Mouse (Mus musculus) embryonic facial prominence, embryonic 11.5 days (tissue): ENCODE measurements around the gene Fkbp1a. TPM values are rescaled to one million over a fixed set of nuclear protein-coding genes. Genes with fewer than 3 reads are reported as not detected.

Experiments
- ATAC-seq: fragments of 200-750 bp; cut with Nextera tagmentation; replicated peaks from 2 replicates; pipeline ENCODE4 v1.8.0; 2017; ENCODE audit warnings: low read depth; ENCODE audit not compliant: insufficient number of reproducible peaks, low FRiP score, low TSS enrichment
- DNase-seq: peaks from one replicate; pipeline ENCODE4 v3.0.0-alpha.2; 2015; ENCODE audit warnings: low spot score
- H3K27ac ChIP-seq: fragments of 300-500 bp; sonication (generic); replicated peaks from 2 replicates; pipeline ENCODE4 v1.5.1; 2014; ENCODE audit warnings: mild to moderate bottlenecking, low read depth, low read length, control low read depth
- H3K27me3 ChIP-seq: fragments of 300-500 bp; sonication (generic); 2 replicates; pipeline ENCODE4 v1.6.1; 2014; ENCODE audit warnings: mild to moderate bottlenecking, low read length, moderate library complexity, mixed read lengths; ENCODE audit not compliant: control insufficient read depth, insufficient read depth
- H3K36me3 ChIP-seq: fragments of 300-500 bp; sonication (generic); replicated peaks from 2 replicates; pipeline ENCODE4 v1.6.1; 2014; ENCODE audit warnings: low read depth, mild to moderate bottlenecking, low read length, moderate library complexity, mixed read lengths; ENCODE audit not compliant: control insufficient read depth, insufficient read depth
- H3K4me1 ChIP-seq: fragments of 300-500 bp; sonication (generic); 2 replicates; pipeline ENCODE4 v1.6.1; 2014; ENCODE audit warnings: low read length, mixed read lengths; ENCODE audit not compliant: control insufficient read depth, insufficient read depth
- H3K4me2 ChIP-seq: fragments of 300-500 bp; sonication (generic); 2 replicates; pipeline ENCODE4 v1.6.1; 2014; ENCODE audit warnings: low read depth, mild to moderate bottlenecking, control low read depth, low read length, moderate library complexity
- H3K4me3 ChIP-seq: fragments of 300-500 bp; sonication (generic); 2 replicates; pipeline ENCODE4 v1.5.1; 2014; ENCODE audit warnings: low read depth, low read length, control low read depth
- H3K9ac ChIP-seq: fragments of 300-500 bp; sonication (generic); replicated peaks from 2 replicates; pipeline ENCODE4 v1.6.1; 2014; ENCODE audit warnings: mild to moderate bottlenecking, control low read depth, low read length
- H3K9me3 ChIP-seq: fragments of 300-500 bp; sonication (generic); replicated peaks from 2 replicates; pipeline ENCODE4 v1.6.1; 2016; ENCODE audit warnings: mild to moderate bottlenecking, low read length, inconsistent platforms, mixed read lengths; ENCODE audit not compliant: control insufficient read depth
- WGBS: fragments of 180-500 bp; shearing (Covaris S2); extraction: QIAGEN DNeasy Blood & Tissue Kit; methylation state at CpG from one replicate; pipeline ENCODE4 v1.1.7; 2014; 5-methylcytosine and 5-hydroxymethylcytosine counted together
- polyA plus RNA-seq: library from polyadenylated mRNA; unstranded; fragments of >200 nt; fragmentation: Nextera tagmentation; extraction: Ambion mirVana; gene quantifications from 2 replicates; pipeline ENCODE4 v1.2.1, GENCODE M21; 2014

Gene Fkbp1a
- polyA plus RNA-seq, 1 experiment from 2014 or later = 583 TPM

GRCm38 (mm10) chr2:151536618-151536974 lies 5.7 kb upstream of the Fkbp1a start:
- DNase-seq (no peak), ATAC-seq (no peak)
- no peak overlapping the region for H3K9ac ChIP-seq
- H3K27ac ChIP-seq = no peak overlapping the region
- no peaks in the 10 kb centered on the region for H3K9me3 ChIP-seq
- H3K4me3 ChIP-seq = no peak overlapping the region
- no peak overlapping the region for H3K4me2 ChIP-seq
- H3K4me1 ChIP-seq = no peaks in the 10 kb centered on the region
- no peaks in the 10 kb centered on the region for H3K27me3 ChIP-seq
- 79% methylated on average over 5 of the region's 5 CpGs for WGBS
- H3K36me3 ChIP-seq = no peaks in the 10 kb centered on the region

GRCm38 (mm10) chr2:151538646-151539045 lies 3.6 kb upstream of the Fkbp1a start:
- no peak for DNase-seq
- H3K9me3 ChIP-seq = no peaks in the 10 kb centered on the region
- H3K9ac ChIP-seq = no peak overlapping the region
- H3K27me3 ChIP-seq = no peaks in the 10 kb centered on the region
- no peak overlapping the region for H3K4me2 ChIP-seq
- no peaks in the 10 kb centered on the region for H3K36me3 ChIP-seq
- no peaks in the 10 kb centered on the region for H3K4me1 ChIP-seq
- WGBS = 64% methylated on average over 4 of the region's 4 CpGs
- H3K27ac ChIP-seq = no peak overlapping the region
- no peak for ATAC-seq
- H3K4me3 ChIP-seq = no peak overlapping the region

GRCm38 (mm10) chr2:151543063-151543895 lies 996 bp downstream of the Fkbp1a start:
- no peaks in the 10 kb centered on the region for H3K27me3 ChIP-seq
- no peaks in the 10 kb centered on the region for H3K4me1 ChIP-seq
- ATAC-seq = peak; percentile 40; the same call in 1 of the 2 replicates
- peak overlapping the region; percentile 95 for H3K4me3 ChIP-seq
- peak overlapping the region; percentile 76 for H3K4me2 ChIP-seq
- WGBS = under 1% methylated on average over 21 of the region's 21 CpGs
- H3K9me3 ChIP-seq = no peaks in the 10 kb centered on the region
- H3K9ac ChIP-seq = peak overlapping the region; percentile 95
- DNase-seq = peak; percentile 77
- H3K27ac ChIP-seq = peak overlapping the region; percentile 85
- no peaks in the 10 kb centered on the region for H3K36me3 ChIP-seq

GRCm38 (mm10) chr2:151544673-151545072 lies 2.4 kb downstream of the Fkbp1a start:
- Histone ChIP-seq H3K27me3 (no peaks in the 10 kb centered on the region), H3K27ac (no peak overlapping the region), H3K36me3 (no peaks in the 10 kb centered on the region), H3K4me1 (no peaks in the 10 kb centered on the region), H3K4me2 (no peak overlapping the region; the same call in 1 of the 2 replicates), H3K9me3 (no peaks in the 10 kb centered on the region), H3K9ac (no peak overlapping the region), H3K4me3 (no peak overlapping the region)
- no peak for DNase-seq
- 67% methylated on average over 6 of the region's 6 CpGs for WGBS
- no peak for ATAC-seq

- Histone ChIP-seq H3K4me2 (no peak overlapping the region), H3K36me3 (no peaks in the 10 kb centered on the region), H3K9me3 (no peaks in the 10 kb centered on the region), H3K27ac (no peak overlapping the region), H3K9ac (no peak overlapping the region), H3K4me3 (no peak overlapping the region), H3K4me1 (no peaks in the 10 kb centered on the region), H3K27me3 (no peaks in the 10 kb centered on the region)
- no peak for ATAC-seq
- whole genome bisulfite sequencing = 84% methylated on average over 4 of the region's 4 CpGs
- DNase-seq = no peak
Measured at GRCm38 (mm10) chr2:151546571-151546970, 4.3 kb downstream of the Fkbp1a start.

- Histone ChIP-seq H3K4me2 (no peak overlapping the region), H3K9ac (no peak overlapping the region), H3K4me1 (no peaks in the 10 kb centered on the region), H3K27me3 (no peaks in the 10 kb centered on the region), H3K36me3 (no peaks in the 10 kb centered on the region), H3K9me3 (no peaks in the 10 kb centered on the region), H3K4me3 (no peak overlapping the region), H3K27ac (no peak overlapping the region)
- DNase-seq (no peak), ATAC-seq (no peak)
- WGBS = 100% methylated on average over 3 of the region's 3 CpGs
Measured at GRCm38 (mm10) chr2:151549615-151550121, 7.4 kb downstream of the Fkbp1a start.

GRCm38 (mm10) chr2:151562930-151563921 lies 20.9 kb downstream of the Fkbp1a start:
- Histone ChIP-seq H3K4me3 (no peak overlapping the region), H3K27ac (no peak overlapping the region), H3K36me3 (peaks cover 7% of the 10 kb centered on the region; the same call in 1 of the 2 replicates), H3K4me1 (no peaks in the 10 kb centered on the region), H3K9ac (no peak overlapping the region), H3K9me3 (no peaks in the 10 kb centered on the region), H3K27me3 (no peaks in the 10 kb centered on the region), H3K4me2 (no peak overlapping the region)
- DNase-seq = no peak
- WGBS = 86% methylated on average over 7 of the region's 7 CpGs
- ATAC-seq = no peak
